Mouse (Mus musculus) retina, embryonic 14.5 days (tissue): Measurements from ENCODE around the gene Gng3.
A peak's percentile ranks its signal among the peaks of the same experiment; 100 is the strongest.

Source experiments
- DNase-seq: peaks from one replicate; pipeline ENCODE4 v3.0.0-alpha.2; 2015; ENCODE audit warnings: low spot score

Gng3 gene

DNA sequence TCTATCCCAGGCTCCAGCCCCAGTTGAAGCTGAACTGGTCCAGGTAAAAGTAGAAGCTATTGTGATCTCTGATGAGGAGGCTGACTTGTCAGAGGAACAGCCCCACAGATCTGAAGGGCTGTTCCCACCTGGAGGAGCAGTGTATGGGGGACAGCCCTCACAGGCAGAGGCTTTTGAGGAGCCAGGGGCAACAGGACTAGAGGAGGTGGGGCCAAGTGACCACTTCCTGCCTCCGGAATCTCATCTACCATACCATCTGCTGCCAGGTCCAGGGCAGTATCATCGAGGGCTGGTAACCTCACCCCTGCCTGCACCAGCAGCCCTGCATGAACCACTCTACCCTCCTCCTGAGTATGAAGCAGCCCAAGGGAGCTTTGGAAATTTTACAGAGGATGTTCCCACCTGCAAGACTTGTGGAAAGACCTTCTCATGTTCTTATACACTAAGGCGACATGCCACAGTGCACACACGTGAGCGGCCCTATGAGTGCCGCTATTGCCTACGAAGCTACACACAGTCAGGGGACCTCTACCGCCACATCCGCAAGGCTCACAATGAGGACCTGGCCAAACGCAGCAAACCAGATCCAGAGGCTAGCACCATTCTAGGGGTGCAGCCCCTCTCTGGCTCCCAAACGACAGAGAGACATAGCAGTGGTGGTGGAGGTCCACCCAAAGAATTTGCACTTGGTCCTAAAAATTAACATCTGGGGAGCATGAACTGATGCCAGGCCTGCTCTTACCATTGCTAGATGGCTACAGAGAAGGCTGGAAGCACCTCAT, 34.9 kb downstream of the Gng3 start:
- DNase-seq, result no peak

DNA sequence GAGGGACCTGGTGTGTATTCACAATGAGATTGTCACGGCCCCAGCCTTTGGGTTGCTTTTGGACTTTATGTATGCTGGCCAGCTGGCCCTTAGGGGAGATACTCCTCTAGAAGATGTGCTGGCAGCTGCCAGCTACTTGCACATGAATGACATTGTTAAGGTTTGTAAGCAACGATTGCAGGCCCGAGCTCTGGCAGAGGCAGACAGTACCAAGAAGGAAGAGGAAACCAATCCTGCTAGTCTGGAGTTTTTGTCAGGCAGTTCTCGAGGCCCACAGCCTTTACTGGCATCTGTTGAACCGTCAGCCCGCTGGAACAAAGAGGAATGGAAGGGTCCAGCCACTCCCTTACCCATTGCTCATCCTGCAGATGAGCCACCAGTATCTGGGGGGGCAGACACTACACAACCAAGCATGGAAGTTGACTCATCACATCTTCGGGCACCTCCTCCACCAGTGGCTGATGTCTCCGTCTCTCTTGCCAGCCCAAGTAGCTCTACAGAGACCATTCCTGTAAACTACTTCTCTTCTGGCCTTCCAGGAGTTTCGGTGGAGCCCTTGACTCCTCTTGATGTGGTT, 35.7 kb downstream of the Gng3 start:
- DNase-seq, result no peak

DNA sequence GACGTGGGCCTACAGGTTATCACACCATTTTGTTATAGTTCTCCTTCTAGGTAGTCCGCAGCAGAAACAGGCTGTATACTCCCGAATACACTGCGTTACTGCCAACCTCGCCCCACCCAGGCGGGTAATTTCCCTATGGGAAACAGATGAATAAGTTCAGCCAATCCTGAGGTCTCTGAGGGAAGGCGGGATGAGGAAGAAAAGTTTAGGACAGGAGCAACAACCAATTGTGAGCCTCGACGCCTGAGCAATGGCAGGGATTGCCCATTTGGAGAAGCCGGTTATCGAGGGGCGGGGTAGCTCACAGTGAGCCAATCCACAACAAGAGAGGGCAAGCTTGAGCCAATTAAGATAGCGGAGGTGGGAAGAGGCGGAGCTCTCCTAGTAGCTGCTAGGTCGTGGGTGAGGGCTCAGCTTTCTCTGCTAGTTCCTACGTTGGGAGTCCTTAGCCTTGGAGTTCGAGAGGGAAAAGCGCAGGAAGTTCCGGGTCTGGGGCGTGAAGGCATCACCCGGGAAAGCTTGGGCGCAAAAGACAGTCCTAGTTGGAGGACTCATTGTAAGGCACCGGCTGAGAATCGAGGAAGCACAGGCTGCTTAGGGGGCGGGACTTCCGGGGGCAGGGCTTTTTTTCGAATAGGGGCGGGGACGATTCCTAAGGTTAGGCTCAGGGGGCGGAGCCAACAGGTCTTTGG, 36.7 kb downstream of the Gng3 start, which contains the start of gene Zbtb3:
Gene Zbtb3 (plus strand): TSS at position 426 of the 692 bp plus-strand sequence.
- peak; percentile 97 for DNase-seq

DNA sequence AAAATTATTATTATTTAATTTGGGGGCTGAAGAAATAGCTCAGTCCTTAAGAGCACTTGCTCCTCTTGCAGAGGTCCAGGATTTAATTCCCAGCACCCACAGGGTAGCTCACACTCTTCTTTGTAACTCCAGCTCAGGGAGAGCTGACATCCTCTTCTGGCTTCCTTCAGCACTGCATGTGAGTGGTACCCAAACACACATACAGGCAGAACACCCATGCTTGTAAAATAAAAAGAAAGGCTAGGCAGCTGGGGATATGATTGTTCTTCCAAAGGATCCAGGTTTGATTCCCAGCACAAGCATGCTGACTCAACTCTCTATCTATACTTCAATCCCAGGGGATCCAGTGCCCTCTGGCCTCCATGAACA, 40.1 kb downstream of the Gng3 start:
- no peak for DNase-seq

DNA sequence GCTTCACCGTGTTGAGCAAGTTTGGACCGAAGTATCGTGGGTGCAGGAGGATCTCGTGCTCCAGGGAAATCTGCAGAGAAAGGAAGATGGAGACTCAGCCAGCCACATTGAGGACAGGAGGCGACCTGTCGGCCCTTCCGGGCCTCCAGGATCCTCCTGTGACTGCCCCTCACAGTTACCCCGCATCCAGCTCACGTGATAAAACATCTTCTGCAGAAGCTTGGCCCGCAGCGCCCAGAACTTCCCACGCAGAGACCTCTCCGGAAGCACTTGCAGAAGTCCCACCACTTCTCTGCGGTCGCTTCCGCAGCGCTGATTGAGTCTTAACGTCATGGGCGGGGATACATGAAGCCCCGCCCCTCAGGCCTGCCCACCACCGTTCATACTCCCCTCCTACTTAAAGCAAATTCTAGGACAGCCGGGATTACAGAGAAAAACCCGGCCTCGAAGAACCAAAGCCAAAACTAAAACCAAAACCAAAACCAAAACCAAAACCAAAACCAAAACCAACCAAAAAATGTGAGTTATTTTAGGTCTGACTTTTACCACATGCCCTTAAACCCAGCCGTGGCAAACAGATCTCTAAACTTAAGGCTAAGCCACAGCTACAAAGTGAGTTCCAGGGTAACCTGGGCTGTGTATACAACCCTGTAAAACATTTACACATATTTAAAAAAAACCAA, 40.6 kb downstream of the Gng3 start, which contains the start of gene Polr2g:
Gene Polr2g (minus strand): TSS at position 314 of the 683 bp plus-strand sequence.
- peak; percentile 94 for DNase-seq

DNA sequence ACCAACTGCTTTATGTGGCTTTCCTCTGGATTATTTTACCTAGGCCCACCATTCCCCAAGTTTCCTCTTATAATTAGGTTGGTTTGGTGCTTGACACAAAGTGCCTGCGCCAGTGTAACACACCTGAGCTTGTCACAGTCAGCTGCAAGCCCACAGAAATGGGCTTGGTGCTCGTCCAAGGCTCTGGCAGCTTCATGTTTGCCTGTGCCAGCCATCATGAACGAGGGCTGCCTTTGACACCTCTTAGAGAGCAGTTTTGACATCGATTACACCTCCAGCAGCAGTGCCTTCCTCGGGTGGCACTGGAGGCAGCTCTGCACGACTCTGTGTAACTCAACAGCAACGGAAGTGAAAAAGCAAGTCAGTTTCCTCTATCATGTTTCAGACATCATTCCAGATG, 48.8 kb downstream of the Gng3 start:
- DNase-seq, result no peak

DNA sequence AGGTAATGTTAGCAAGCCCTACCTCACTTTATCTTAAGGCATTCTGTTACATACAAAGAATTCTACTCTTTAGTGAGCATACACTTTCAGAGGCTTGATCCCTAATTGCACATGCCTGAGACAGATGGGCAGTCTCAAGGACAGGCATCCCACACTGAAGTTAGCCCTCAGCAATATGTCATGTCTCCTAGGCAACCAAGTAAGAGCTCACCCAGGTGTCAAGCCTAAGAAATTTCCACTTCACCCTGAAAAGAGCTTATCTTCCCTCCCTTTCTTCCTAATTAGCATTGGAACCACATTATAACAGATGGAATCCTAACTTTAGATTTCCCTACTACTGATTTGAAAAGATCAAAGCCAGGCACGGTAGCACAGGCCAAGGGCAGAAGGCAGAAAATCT, 49.8 kb downstream of the Gng3 start:
- no peak for DNase-seq

DNA sequence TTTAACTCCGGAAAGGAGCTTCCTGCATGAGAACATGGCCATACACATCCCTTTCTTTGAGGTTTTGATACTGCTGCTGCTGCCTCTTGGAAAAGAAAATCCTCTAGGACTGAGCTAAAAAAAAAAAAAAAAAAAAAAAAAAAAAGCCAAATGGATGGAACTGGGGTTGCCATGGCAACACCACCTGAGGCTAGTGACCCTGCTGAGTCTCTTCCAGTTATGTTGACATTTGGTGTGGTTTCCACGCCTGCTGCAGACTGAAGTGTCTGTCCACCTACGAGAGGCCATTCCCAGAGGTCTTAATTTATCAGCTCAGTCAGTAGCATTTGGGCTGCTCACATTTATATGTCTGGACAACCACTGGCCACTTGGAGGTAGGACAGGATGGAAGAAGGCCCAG, 50.5 kb downstream of the Gng3 start:
- peak; percentile 52 for DNase-seq
